Mouse (Mus musculus) layer of hippocampus, adult 8-10 months (tissue): Measurements from ENCODE around the gene Zfp981. TPM values are rescaled to one million over a fixed set of nuclear protein-coding genes. Genes with fewer than 3 reads are reported as not detected.
"Not testable (repeated sequence)": the region's sequence is repeated elsewhere in the genome, so short reads cannot be mapped to it uniquely, and the experiment has no call there.

Experiments
- DNase-seq, 2 experiments: peaks; one replicate each; pipeline ENCODE4 v3.0.0; 2022; ENCODE audit warnings: low spot score in 2 of 2
- total RNA-seq, 4 experiments: library from RNA; stranded (reverse); gene quantifications; 2 replicates each; pipeline ENCODE4 v1.2.4; 2022

Zfp981 gene
- total RNA-seq, 4 experiments from 2014 or later = 0.12 to 0.50 (median 0.27) TPM; not detected in 1

GRCm38 (mm10) chr4:146485183-146485939 is 16.5 kb upstream of the Zfp981 start:
- DNase-seq = not testable (repeated sequence)

- not testable (repeated sequence) for DNase-seq
Observed at GRCm38 (mm10) chr4:146486753-146487152, 15.1 kb upstream of the Zfp981 start.

GRCm38 (mm10) chr4:146489196-146489595 is 12.6 kb upstream of the Zfp981 start:
- not testable (repeated sequence) for DNase-seq

GRCm38 (mm10) chr4:146491993-146492392 is 9.8 kb upstream of the Zfp981 start:
- DNase-seq = not testable (repeated sequence)

- no peak for DNase-seq
Observed at GRCm38 (mm10) chr4:146492439-146492838, 9.4 kb upstream of the Zfp981 start.

GRCm38 (mm10) chr4:146492851-146493250 is 9.0 kb upstream of the Zfp981 start:
- DNase-seq = no peak

- not testable (repeated sequence) for DNase-seq
Observed at GRCm38 (mm10) chr4:146493319-146493907, 8.4 kb upstream of the Zfp981 start.

GRCm38 (mm10) chr4:146494980-146495379 is 6.8 kb upstream of the Zfp981 start:
- DNase-seq = no peak

- not testable (repeated sequence) for DNase-seq
Observed at GRCm38 (mm10) chr4:146497695-146498275, 4.0 kb upstream of the Zfp981 start.

- DNase-seq = not testable (repeated sequence)
Observed at GRCm38 (mm10) chr4:146509029-146509428, 7.2 kb downstream of the Zfp981 start.

GRCm38 (mm10) chr4:146511871-146512270 is 10.0 kb downstream of the Zfp981 start:
- not testable (repeated sequence) for DNase-seq

- DNase-seq = no peak
Observed at GRCm38 (mm10) chr4:146516474-146516873, 14.6 kb downstream of the Zfp981 start.

GRCm38 (mm10) chr4:146517150-146517549 is 15.3 kb downstream of the Zfp981 start:
- DNase-seq = not testable (repeated sequence)

- no peak for DNase-seq
Observed at GRCm38 (mm10) chr4:146520723-146521122, 18.9 kb downstream of the Zfp981 start.

- DNase-seq = no peak
Observed at GRCm38 (mm10) chr4:146534574-146534973, 32.7 kb downstream of the Zfp981 start.

- DNase-seq = no peak
Observed at GRCm38 (mm10) chr4:146535883-146536282, 34.1 kb downstream of the Zfp981 start.

- DNase-seq = not testable (repeated sequence)
Observed at GRCm38 (mm10) chr4:146579905-146580873, 78.4 kb downstream of the Zfp981 start.
